Mouse (Mus musculus) natural killer cell, adult 2 months (primary cell): ENCODE results near the gene Pigu.

Source experiments
- DNase-seq, 2 experiments: peaks; one replicate each; pipeline ENCODE4 v3.0.0; 2022; ENCODE audit warnings: low spot score in 2 of 2

Gene Pigu

DNA sequence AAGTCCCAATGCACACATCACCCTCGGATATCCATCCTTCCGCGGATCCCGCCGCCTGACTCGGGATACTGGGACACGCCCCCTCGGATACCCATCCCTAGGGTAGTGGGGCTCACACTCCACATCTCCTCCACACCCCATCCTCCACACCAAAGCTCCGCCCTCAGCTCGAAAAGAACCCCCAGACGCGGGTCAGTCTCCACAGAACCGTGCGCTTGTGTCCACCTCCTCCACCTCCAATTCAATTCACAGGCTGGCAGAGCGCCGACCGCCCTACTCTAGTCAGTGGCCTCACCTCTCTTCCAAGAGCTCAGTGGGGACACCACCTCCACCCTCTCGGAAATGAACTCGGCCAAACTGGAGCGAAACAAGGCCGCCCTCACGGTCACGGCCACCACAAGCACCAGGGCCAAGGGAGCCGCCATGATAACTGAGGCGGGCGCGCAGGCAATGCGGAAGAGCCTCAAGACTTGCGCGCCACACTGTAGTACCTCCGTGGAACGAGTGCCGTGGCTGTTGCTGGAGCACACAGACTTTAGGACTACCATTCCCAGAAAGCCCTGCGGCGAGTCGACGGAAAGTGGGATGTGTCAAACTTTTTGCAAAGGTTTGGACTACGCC, at the start of gene Pigu:
Pigu (minus strand) TSS at position 460 of the 621 bp plus-strand sequence.
- DNase-seq = peak; percentile 88 to 91

DNA sequence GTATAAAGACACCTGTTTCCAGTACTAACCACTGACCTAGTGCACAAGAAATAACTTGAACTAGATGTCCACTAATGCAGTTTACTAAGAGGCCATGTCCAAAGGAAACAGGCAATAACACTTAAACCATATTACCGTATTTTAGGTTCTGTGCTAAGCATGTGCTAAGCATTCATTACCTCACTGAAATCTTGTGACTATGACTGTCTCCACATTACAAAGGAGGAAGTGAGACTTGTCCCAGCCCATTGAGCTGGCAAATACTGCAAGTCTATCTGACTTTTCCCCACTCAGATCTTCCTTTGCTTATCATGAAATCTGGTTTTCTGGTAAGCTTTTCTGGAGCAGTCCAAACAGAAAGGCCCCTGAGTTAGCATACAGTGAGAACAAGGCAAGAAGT, 47.4 kb upstream of the Pigu start:
- DNase-seq = peak in 1 of 2 experiments; percentile 71

DNA sequence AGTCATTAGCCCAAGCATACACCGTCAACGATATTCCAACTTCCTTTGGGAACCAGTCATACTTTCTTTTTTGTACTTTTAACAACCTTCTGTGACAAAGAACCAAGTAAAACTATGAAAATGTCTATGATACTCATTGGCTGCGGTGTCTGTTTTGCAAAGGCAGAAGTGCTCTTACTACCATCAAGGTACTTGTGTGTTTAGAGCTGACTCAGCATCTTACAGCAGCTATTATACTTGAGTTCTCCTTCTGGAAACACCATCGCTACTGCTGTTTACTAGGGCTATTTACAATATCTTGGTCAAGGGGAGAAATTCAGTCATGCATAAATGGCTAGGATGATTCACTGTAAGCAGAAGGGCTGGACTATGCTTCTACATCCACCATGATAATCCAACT, 44.7 kb upstream of the Pigu start:
- no peak for DNase-seq

DNA sequence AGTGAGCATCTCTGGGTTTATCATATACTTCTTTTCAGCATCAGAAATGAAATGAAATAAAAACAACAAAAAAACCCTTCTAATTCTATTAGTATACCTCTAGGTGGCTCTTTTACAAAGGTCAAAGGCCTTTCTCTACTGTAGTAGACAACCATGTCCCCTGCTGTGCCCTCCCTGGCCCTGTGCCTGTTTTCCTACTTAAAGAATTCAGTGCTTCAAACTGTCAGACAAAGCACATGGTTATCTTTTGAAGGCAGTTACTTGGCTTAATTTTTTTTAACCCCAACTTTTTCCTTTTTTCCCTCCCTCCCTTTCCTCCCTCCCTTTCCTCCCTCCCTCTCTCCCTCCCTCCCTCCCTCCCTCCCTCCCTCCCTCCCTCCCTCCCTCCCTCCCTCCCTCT, 43.0 kb upstream of the Pigu start:
- no peak for DNase-seq

DNA sequence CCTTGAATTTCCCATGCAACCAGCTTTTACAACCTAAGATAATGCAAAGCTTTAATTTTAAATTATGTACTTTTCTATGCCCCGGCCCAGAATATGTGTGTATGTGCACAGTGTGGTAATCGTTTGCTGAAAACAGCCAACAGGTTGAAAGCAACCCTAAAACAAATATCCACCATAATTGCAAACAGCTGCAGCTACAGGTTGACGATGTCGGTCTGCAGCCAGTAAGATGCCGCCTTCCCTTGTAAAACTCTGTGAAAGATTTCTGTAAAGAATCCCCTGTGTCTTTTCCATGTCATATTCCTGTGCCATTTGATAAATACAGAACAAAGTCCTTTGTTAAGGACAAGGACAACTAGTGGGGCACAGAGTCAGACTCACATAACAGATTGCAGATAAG, 37.4 kb upstream of the Pigu start:
- DNase-seq = no peak

DNA sequence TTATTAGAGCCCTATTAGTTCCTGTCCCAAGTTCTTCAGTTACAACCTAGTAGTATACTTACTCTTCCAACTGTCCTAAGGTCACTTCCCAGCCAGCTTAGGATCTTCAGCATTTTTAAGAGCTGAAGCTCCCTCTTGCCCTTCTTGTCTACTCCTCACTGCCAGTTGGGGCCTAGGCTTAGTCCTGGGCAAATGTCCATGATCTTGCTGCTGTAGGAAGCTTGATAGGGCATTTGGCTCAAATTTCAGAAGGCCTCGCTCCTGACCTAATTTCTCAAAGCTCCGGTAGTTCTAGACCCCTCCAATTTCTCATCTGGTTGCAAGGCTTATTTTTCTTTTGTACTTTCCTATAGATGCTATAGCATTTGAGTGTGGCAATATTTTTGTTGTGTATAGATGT, 31.3 kb upstream of the Pigu start:
- DNase-seq = no peak

DNA sequence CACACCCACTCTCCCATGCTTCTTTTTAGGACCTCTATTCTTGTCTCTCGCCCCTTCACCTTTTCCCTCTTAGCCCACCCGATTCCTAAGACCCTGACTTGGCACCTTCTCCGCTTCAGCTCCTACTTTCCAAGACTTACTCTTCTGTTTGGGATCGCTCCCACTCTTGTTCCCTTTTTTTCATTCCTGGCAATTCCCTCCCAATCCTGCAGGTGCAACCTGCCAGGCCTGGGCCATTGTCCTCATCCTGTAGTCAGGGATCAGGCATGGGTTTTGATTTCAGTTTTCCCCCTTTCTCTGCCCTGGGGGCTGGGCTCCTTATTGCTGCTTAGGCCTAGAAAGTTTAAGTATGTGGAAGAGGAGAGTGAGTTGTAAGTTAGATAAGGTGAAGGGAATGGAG, 29.8 kb upstream of the Pigu start:
- no peak for DNase-seq

DNA sequence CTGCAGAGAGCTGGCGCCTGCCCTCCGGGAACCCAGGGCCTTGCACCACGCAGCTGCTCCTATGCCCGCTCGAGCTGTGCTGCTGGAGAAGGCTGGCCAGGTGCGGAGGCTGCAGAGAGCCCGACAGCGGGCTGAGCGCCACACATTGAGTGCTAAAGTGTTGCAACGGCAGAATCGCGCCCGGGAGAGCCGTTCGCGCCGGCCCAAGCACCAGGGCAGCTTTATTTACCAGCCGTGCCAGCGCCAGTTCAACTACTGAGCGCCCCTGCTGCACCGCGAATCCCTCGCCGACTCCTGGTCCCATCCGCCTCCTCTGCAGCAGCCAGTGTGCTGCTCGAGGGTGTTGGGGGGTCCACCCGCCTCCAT, 29.3 kb upstream of the Pigu start:
- DNase-seq = no peak

DNA sequence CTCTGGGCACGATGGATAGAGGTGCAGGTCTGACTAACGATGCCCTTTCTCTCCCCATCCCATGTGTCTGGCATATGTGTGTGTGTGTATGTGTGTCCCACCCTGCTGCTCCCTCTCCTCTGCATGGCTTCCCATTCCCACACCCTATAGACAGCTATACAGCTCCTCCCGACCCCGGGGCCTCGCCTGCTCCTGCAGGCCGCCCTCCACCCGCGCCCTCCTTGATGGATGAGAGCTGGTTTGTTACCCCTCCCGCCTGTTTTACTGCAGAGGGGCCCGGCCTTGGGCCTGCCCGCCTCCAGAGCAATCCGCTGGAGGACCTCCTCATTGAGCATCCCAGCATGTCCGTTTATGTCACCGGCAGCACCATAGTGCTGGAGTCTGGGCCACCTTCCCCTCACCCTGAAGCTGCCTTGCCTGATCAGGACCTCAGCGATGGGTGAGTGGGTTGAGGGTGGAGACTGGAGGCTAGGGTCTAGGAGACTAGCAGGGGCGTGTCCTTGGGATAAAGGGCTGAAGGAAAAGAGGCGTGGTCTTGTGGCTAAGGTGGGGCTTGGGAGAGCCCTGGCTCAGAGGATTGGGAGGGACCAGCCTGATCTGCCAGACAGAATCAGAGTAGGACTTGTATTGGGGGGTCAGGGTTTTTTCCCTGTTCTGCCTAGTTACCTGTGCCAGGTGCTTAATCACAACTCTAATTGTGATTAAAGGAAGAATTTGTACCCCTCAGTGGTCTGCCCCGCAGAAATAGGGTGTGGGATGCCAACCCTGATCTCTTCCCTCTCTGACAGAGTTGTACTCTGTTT, 28.7 kb upstream of the Pigu start:
- DNase-seq = no peak

DNA sequence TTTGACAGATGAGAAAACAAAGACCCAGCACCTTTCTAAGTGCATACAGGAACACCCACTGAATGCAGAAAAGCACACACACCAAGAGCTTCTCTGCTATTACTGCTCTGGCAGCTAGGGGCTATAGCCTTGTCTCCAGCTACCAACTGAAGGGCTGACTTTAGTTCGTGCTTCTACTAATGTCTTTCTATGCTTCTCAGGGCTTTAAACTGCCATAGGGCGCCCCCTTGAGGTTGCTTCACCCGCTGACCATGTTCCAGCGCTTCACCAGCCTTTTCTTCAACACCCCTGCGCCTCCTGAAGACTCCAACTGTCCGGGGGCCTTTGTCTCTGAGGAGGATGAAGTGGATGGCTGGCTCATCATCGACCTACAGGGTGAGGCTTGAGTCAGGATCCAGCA, 27.9 kb upstream of the Pigu start:
- DNase-seq = peak; percentile 83 to 88

DNA sequence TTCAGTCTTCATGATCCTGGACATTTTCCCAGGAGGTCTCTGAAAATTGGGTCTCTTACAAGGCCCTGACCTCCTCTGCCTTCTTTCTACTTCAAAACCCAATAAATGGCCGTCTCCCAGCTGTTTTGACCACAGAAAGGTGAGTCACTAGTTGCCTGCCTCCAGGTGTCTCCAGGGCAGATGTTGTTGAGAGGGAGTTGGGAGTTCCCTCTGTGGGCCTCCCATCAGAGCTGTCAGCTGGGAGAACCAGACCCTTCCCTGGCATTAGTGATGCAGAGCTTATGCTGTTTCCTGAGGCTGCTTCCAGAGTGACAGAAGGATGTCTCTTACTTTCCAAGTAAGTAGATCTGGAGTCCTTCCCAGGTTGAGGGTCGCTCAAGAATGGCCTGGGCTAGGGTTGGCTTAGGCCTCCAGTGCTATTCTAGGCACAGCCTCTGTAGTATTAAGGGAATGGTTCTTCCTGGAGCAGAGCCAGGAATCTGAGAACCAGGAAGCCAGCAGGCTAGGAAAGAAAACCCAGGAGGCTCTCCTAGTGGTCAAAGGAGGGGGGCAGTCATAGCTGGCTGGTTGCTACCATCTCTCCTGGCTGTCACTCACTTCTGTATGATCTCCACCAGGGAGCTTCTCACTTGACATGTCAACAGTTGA, 25.7 kb upstream of the Pigu start:
- no peak for DNase-seq

DNA sequence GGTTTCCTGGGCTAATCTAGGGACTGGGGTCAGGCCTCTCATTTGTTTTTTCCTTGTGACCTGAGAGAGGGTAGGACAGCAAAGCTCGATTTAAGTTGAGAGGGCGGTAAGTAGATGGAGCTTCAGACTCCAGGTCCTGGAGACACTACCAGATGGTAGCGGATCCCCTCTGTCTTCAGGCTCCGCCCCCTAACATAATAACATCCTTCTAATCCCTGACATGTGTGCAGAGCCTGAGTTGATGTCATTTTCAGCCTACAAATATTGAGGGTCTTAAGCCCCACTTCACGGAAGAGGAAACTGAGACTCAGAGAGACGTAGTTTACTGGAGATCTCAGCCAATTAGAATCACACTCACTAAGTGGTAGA, 25.1 kb upstream of the Pigu start:
- no peak for DNase-seq

DNA sequence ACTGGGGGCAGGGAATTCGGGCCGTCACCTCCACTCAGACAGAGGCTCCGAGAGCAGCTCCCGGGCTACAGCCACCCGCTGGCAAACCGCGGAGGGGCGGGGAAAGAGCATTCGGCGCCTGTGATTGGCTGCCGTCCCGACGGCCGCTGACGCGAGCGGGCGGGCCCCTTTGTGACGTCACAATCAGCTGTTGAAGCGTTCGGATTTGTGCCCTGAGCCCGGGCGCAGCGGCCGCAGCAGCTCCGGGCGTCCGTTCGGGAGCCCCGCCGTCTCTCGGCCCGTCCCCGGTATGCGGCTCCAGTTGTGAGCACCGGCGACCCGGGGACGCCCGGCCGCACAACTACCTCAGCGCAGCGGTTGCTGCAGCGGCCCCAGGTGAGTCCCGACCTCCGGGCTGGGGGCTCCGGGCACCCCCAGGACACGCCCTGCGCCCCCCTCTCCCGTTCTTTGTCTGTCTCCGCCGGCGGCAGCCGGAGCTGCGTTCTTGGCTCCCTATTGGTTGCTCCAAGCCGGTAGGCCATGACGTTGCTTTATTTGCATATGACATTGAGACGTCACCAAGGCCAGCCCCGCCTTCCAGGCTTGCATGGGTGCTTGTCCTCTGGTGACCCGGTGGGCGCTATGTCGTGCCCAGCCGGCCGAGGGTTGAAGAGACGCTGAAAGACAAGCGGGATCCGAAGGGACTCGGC, 24.6 kb upstream of the Pigu start:
- DNase-seq = peak; percentile 97

DNA sequence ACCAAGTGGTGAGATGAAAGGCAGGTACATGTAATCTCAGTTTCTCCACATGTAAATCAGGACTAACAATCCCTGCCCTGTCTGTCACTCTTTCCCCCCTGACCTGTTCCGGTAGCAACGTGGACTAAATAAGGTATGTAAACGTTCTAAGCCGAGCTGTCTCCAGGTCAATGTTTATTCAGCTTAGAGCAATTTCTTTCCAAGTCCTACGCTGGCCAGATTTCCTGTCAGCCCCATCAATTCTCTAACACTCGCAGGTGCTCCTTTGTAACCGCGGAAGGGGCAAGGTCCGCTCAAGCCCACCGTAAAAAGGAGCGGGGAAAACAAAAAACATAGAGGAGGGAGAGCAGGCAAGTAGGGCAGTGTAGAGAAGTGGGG, 23.8 kb upstream of the Pigu start:
- DNase-seq = no peak

DNA sequence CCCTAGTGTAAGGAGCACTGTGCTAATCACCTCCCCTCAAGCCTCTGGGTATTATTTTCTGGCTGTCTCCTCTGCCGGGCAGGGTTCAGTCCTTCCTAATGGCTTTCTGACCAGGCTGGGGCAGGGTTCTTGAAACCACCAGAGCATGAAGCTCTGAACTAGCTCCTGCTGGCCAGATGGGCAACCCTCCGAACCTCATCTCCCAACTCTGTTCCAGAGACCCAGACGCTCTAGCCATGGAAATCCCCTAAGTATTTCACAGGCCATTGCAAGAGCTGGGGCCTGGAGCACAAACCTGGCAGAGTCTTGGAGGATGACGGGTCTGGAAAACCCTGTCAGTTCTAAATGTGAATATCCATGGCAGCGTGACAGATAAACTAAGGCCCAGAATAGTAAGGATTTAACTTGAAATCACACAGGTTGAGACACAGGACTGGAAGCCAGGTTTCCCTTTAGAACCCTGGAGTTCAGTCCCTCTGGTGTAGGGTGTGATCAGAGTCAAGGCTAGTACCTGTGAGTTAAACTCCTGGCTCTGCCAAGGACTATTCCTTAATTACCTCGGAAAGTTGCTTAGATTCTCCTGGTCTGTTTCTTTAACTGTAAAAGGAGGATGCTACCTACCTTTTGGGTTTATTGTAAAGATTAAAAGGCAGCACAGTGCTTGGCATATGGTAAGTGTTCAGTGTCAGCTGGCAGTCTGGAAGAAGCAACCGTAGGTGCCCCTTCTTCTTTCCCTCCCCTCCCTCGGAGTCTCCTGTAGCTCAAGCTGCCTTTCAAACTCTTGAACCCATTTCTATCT, 23.2 kb upstream of the Pigu start, which contains the start of gene Trp53inp2:
Trp53inp2 (plus strand) TSS at position 799 of the 799 bp plus-strand sequence.
- no peak for DNase-seq

DNA sequence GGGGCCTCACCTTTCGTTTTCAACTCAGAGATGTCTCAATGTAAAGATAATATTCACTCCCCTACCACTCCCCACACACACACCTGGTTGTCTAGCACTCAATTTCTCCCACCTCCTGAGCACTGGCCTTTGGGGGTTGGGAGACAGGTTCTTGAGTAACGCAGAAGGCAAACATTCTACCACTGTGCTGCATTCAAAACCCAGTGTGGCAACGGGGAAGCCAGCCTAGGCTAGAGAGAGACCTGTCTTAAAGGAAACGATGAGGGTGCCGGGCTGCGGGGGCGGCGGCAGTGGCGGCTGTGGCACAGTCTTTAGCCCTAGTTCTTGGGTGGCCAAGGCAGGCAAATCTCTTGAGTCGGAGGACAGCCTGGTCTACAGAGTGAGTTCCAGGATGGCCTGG, 19.0 kb upstream of the Pigu start:
- no peak for DNase-seq

DNA sequence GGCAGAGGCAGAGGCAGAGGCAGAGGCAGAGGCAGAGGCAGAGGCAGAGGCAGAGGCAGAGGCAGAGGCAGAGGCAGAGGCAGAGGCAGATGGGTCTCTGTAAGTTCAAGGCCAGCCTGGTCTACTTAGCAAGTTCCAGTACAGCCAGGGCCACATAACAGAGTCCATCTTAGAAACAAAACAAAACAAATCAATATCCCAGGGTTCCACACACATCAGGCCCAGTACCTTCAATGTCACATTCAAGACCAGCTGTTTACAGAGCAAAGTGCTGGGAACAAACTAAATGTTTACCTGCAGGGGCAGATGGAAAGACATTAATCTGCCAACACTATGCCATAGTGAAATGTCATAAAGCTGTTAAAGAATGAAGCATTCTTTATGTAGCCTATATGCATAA, 17.3 kb upstream of the Pigu start:
- DNase-seq = no peak

DNA sequence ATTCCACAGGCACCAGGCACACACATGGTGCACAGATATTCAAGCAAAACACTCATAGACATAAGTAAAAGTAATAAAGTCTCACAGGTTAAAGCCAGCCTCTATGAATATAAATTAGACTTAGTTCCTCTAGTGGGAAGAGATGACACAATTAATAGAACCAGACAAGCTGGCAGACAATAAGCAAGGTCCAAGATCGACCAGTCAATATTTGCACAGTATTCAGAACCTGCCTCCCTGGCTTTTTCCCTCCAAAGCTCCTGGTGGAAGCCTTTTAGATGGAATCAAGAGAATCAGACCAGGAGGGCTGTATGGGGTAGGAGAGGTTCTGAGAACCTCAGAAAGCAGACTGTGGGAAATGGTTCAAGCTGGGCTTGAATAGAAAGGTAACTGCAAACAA, 16.7 kb upstream of the Pigu start:
- no peak for DNase-seq

DNA sequence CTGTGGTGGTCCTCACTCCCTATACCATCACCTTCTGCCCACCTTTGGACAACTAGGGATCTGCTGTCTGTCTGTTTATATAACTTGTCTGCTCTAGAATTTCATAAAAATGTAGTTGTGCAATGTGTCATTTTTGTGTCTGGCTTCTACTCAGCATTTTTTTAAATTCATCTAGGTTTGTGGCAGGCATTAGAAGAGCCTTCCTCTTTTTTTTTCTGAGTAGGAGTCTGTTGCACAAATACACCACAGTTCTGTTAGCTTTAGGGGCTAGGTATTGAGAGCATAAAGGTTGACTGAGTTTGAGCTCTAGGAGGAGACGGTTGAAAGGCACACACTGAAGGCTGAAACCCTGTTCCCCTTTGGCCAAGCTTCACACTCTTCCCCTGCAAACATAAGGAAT, 16.1 kb upstream of the Pigu start:
- no peak for DNase-seq

DNA sequence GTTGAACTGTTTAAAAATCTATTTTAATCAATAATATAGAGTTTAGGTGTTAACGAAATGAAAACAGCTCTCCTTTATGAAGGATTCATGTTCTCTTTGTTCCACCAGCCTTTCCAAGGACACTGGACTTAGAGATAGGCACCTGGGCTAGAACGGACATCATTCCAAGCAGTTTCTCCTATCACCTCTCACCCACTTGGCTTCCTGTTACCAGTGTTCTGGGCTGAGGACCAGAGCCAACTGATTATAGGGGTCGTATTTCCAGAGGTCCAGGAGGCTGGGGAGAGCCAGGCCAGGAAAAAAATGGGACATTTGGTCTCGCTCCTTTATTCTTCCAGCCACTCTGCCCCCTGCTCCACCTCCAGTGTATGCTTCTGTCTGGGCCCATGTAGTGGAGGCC, 15.2 kb upstream of the Pigu start:
- no peak for DNase-seq

DNA sequence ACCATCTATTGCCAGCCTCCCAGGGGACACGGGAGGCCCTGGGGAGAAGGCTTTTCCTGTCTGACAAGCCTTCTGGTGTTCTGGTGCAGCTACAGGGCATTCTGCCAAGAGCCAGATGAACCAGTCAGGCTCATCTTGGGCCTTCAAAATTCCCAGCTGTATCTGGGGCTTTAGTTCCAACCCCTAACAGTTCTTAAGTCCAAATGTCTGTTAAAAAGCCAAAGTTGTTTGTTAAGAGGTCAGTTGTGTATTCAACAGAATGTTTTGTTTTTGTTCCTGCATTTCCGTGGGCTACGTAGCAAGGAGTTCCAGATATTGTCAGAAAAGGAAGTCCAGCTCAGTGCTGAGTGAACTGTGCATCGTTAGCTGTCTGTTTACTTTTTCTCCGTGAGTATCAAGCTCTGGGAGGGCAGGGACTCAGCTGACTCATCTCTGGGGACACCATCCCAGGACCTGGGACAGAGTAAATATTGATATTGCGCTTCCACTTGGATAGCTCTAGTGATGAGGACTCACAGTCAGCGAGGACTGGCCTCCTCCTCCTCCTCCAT, 12.2 kb upstream of the Pigu start:
- DNase-seq = no peak
